Mouse (Mus musculus) lung, adult 2 months (tissue): ENCODE data around the gene Cep55.

Source experiments
- CTCF ChIP-seq: fragments of 200-500 bp; IDR thresholded peaks from 2 replicates; pipeline ENCODE4 v1.5.1; 2011; ENCODE audit warnings: mild to moderate bottlenecking, low read length, control low read depth; ENCODE audit not compliant: insufficient read depth
- POLR2A ChIP-seq: fragments of 200-500 bp; IDR thresholded peaks from 2 replicates; pipeline ENCODE4 v1.6.1; 2011; ENCODE audit warnings: low read depth, mild to moderate bottlenecking, control low read depth, low read length, borderline replicate concordance; ENCODE audit errors: extremely low read depth

DNA sequence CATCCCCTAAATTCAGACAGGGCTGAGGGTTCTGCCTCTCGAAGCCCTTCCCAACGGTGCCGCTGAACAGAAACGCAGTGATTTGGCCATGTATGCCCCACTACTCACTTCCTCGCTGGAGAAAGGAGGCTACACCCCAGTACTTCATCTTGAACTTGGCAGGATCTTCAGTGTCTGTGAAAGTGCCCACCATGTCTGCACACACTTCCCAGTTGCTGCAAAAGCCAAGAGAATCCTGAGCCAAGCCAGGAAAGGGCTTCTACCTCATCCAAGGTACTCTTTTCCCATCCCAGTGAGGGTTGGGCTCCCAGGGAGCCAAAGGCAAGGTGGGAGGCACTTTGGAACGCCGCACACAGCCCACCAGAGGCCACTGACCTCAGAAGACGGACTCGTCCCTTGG is 69.1 kb downstream of the Cep55 start:
- TF ChIP-seq CTCF (no peak), POLR2A (no peak)
